Mouse (Mus musculus): ENCODE data around the gene Fzd9. TPM values are rescaled to one million over a fixed set of nuclear protein-coding genes. Genes with fewer than 3 reads are reported as not detected.

The Fzd9 gene
- total RNA-seq (2015; ENCODE audit: low replicate concordance) (not detected in 2 replicates), total RNA-seq (2017; ENCODE audit: low replicate concordance) (not detected in 2 replicates)

DNA sequence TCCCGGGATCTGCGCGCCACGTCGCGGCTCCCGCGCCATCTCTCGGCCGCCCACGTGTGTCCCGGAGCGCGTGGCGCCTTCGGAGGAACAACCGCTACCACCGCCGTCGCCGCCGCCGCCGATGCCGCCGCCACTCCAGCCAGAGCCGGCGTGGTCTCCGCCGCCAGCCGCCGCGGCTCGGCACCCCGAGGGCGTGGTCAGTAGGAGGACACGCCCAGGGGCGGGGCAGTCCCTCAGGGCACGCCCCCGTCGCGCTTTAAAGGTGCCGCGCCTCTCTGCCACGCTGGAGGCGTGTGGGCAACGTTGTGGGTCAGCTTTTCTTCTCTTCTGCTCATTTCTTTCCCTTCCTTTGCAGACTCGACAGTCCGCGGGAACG, at the start of gene Fzd9:
Fzd9 (minus strand) TSS at position 152 of the 376 bp plus-strand sequence.
- peak; percentile 78 for ATAC-seq (replicated peaks; ENCODE audit: low FRiP score, poor library complexity, severe bottlenecking)

DNA sequence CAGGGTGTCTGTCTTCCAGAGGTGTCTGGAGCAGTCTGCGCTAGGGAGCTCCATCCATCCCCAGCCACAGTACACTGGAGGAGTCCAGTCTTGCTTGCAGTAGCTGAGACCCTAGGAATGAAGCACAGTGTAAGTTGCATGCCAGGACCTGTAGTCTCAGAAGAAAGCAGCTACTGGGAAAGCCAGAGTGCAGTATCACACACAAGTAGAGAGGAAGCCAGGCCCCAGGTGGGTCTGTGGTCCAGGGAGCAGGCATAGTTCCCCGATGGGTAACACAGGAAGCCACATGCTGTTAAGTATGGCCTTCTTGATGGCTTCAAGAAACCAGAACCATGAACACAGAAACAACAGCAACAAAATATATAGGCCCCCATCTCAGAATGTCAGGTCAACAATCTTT, 41.0 kb upstream of the Fzd9 start:
- ATAC-seq (replicated peaks; ENCODE audit: low FRiP score, poor library complexity, severe bottlenecking), result no peak

DNA sequence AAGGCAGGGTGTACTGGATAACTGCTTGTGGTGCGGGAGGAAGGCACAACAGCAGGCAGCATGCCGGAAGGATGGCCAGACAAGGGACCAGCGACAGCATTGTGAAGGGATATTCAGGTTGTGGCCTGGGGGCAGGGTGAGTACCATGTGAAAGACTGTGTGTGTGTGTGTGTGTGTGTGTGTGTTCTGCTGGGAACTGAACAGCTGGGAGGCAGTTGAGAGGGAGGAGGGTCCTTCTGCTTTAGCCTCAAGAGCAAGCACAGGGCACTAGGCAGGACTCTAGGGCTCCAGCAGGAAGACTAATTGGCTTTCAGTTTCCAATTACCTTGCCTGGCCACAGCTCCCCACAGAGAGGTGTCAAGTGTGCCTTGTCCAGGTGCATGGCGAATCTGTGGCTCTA, 40.2 kb upstream of the Fzd9 start:
- ATAC-seq (replicated peaks; ENCODE audit: low FRiP score, poor library complexity, severe bottlenecking), result no peak

DNA sequence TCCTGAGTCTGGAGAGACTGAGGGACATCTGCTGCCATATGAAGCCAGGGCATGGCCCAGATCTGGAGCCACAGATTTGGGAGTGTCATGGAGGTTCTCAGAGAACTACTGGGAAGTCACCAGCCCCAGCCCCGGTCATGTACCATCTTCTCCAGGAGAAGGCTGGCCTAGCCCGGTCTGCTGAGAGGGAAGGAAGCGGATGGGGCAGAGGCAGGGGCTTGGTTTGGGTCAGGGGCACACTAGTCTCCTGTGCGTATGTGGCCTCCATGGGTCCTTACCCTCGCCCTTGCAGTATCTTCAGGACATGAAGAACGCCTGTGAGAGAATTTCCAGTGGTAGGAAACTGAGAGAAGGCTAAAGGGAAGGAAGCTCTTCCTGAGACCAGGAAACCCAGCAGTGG, 39.7 kb upstream of the Fzd9 start:
- ATAC-seq (replicated peaks; ENCODE audit: low FRiP score, poor library complexity, severe bottlenecking), result no peak

DNA sequence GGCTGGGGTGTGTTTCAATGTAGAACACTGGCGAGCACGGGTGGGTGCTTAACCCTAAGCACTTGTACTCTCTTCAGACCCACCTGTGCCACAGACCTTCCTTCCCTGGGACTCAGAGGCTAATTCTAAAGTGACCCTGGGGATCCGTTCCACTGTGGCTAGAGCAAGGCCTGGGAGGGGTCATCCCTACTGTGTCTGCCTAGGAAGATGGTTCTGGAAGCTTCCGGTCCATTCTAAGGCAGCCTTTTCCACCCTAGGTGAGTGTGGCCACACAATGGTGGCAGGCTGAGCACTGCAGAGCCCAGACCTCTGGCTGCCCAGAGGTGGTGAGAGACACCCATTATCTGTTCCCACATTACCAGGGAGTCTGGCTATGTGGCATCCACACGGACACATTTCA, 35.9 kb upstream of the Fzd9 start:
- ATAC-seq (replicated peaks; ENCODE audit: low FRiP score, poor library complexity, severe bottlenecking), result no peak

DNA sequence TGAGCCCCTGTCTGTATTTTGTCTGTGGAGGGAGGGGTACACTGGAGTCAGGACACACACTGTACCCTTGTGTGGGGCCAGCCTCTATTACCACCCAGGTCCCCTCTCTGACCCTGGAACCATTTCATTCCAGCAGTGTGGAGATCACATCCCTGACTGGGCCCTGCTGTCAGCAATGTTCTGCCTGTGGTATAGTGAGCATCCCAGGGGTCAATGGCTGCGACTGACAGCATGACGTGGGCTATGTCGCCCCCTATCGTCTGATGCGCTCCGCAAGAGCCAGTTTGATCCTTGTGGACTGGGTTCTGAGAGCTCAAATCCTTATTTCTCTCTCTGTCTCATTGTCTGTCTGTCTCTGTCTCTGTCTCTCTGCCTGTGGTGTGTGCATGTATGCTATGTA, 35.2 kb upstream of the Fzd9 start:
- ATAC-seq (replicated peaks; ENCODE audit: low FRiP score, poor library complexity, severe bottlenecking), result no peak

DNA sequence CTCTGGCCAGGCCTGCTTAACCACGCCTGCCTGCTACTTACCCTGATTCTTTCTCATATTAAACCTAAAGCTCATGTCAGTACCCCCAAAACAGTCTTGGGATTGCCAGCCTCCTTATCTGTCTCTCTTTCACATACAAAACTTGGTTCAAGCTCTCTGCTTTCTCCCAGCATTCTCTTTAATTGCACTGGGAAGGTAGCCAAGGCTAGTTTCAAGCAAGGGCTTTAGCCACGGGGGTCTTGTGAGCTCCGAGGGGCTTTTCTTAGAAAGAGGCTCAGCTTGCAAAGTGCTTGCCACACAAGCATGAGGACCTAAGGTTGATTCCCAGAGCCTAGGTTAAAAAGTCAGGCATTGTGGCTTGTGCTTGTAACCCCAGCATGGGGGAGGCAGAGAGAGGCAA, 34.2 kb upstream of the Fzd9 start:
- ATAC-seq (replicated peaks; ENCODE audit: low FRiP score, poor library complexity, severe bottlenecking), result no peak

DNA sequence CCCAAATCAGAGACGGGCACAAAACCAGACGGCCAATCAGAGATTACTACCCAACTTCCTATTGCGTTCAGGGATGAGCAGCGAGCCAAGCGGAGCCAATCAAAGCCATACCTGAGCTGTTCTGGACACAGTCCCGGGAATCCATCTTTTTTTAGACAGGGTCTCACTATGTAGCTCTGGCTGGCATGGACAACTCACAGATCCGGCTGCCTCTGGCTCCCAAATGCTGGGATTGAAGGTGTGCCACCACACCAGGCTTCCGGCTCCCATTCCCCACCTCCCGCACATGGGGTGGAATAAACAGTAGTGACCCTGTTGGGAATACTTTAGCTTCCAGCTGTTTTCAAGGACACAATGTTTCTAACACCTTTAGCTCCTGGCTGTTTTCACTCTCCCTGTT, 29.2 kb upstream of the Fzd9 start:
- ATAC-seq (replicated peaks; ENCODE audit: low FRiP score, poor library complexity, severe bottlenecking), result no peak

DNA sequence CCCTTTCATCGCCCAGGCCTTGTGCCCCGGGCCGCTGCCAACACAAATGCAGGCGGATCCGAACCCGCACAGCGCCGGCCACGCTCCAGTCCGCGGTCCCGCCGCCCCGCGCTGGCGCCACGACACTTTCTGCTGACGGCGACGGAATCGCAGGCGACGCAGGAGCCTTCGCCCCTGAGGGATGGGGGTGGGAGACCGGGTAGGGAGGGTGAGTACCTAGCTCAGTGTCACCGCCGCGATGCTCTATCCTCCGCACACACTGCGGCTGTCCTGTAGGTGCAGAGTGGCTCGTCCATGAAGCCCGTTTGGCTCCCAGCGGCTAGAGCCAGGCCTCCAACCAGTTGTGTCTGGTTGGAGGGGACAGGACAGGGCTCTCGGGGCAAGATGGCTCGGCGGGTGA, 25.6 kb upstream of the Fzd9 start:
- no peak for ATAC-seq (replicated peaks; ENCODE audit: low FRiP score, poor library complexity, severe bottlenecking)

DNA sequence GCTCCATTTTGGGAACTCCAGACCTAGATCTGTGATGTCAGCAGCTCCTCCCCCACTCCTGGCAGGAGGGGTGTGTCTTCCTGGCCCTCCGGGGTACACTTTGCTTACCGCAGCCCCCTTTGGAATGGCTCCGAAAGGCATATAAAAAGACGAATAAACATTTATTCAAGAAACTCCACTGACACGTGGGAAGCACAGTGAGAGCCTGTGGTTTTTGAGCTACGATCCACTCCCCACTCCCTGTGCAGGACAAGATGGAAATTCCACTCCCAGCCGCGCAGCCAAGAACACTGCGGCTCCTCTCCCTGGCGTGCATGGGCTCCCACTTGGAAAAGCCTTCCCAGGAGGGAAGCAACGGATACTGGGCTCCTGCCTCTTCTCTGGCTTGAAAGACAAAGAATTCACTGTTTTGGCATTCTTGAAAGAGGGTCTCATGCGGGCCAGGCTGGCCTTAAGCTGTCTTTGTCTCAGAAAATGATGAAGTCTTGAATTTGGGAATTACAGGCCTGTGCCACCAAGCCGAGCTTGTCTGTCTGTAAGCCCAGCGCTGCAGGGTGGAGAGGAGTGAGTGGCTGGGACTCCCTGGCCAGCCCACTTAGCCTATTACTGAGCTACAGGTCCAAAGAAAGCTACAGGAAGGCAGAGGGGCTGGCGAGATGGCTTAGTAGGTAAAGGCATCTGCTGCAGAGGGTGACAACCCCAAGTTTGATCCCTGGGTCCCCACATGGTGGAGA, 23.8 kb upstream of the Fzd9 start:
- no peak for ATAC-seq (replicated peaks; ENCODE audit: low FRiP score, poor library complexity, severe bottlenecking)

DNA sequence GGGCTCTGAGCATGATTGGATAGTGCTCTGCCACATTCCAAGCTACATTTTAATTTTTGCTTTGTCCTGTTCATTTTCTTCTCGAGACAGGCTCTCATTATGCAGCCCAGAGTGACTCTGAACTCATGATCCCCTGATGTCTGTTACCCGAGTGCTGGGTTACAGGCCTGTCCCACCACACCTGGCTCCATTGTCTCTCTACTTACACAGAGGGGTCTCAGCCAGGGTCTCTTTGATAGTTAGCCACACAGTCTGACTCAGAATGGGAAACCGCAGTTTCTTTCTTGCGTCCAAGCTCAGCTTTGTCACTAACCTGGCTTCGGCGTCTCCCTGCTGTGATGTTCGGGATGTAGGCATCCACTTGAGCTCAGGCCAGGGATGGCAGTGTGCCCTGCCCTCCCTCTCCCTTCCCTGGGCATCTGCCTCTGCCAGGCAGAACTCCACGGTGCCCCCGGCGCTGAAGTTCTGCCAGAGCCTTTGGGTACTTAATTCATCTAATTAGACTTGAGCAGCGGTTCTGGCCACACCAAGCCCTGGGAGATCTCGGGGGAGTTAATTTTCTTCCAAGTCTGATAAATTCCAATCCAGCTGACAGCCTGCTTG, 20.6 kb upstream of the Fzd9 start:
- no peak for ATAC-seq (replicated peaks; ENCODE audit: low FRiP score, poor library complexity, severe bottlenecking)

DNA sequence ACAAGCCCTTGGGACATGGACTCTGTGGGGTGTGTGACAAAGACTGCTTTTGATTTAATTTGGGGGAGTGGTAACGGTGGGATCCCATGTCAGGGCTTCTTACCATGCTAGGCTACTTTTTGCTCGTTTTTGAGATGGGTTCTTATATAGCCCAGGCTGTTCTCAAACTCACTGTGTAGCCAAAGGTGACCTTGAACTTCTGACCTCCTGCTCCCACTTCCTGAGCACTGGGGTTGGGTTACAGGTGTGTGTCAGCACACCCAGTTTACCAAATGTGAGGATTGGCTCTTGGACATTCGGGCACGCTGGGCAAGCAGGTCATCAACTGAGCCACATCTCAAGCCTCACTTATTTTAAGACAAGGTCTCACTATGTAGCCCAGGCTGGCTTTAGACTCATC, 19.3 kb upstream of the Fzd9 start:
- ATAC-seq (replicated peaks; ENCODE audit: low FRiP score, poor library complexity, severe bottlenecking), result no peak

DNA sequence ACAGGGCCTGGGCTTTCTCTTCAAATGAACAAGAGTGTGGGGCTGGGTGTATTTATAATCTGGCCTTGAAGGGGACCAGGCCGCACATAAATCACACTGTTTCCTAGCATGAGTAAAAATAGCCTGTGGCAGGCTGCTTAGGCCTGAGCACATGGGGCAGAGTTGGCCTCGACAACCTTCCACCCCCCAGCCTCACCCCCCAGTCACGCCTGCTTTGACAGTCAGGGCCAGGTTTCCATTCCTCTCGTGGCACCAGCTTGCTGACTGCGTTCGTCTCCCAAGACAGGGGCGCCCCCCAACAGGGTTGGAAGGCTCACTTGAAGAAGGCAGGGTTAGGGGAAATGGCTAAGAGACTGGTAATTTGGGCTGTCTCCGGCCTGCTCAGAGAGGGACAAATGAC, 18.4 kb upstream of the Fzd9 start:
- ATAC-seq (replicated peaks; ENCODE audit: low FRiP score, poor library complexity, severe bottlenecking), result no peak

DNA sequence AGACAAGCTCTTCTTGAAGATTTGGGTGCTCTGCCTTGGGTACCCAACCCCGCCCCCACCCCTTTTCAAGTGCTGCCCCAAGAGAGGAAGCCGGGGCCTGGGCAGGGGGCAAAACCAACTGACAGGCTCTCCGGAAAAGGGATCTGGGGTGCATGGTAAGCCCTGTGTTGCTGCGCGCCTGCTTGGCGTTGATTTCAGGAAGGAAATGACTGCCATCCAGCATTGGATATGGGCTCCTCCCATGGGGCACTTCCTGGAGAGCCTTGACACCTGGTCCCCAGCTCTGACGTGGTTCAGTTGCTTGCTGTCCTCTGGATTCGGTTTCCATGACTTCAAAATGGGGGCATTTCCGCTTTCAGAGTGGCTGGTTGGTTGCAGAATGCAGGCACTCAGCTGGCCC, 13.5 kb upstream of the Fzd9 start:
- ATAC-seq (replicated peaks; ENCODE audit: low FRiP score, poor library complexity, severe bottlenecking), result no peak

DNA sequence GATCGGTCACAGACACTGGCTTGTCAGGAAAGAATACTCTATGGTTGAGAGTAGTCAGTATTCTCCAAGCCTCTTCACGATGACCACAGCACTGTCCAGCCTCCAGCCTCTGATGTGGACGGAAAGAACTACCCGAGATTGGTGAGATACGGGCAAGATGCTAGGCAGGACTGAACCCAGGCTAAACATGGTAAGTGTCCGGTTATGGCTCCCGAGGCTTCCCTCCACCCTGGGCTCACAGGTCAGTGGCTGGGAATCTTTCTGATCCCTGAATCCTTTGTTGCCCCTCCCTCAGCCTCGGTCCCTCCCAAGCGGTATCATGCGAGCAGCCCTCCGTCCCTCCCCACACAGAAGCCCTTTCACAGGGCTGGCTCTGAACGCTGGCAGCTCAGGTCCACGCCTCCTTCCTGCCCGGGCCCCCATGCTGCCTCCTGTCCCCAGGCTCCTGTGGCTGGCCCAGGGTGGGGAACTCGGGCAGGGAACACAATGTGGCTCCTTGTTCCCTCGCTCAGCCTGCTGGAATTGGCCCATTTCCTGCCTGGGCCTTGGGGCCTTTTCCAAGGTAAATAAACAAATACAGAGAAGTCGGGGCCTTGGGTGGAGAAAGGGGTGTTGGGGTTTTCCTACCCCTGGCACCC, 13.0 kb upstream of the Fzd9 start:
- ATAC-seq (replicated peaks; ENCODE audit: low FRiP score, poor library complexity, severe bottlenecking), result no peak

DNA sequence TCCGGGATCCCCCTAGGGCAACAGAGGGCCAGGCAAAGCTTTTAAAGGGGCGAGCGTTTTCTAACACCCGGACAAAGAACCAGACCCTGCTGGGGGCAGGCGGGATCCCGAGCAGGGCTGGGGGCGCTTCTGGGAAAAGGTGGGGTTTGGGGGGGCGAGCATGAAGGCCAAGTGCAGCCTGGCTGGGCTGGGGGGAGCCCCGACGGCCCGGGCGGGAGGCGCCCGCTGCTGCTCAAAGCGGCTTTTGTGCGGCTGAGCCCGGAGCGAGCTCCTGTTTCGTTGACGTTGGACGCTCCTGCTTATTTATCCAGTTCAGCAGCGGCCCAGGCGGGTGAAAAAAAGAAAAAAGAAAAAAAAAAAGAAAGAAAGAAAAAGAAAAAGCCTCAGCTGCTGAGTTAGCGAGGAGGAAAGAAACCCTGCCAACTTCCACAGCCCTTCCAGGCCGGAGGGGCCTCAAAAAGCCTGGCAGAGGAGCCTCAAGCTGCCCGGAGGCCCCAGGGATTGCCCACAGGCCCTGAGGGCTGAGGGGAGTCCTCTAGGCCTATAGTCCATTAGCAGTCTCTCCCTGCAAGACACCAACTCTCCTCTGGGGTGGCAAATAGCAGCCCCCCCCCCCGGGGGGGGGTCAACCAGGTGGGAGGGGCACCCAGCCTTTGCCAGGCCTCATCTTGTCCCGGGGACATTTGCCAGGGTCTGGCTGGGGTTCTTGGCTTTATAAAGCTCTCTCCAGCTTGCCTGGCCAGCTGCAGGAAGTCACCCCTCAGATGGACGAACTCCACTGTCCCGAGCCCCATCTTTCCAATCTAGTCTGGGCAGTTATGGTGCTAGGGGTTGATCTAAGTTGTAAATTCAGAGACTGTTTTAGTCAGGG, 7.5 kb upstream of the Fzd9 start:
- ATAC-seq (replicated peaks; ENCODE audit: low FRiP score, poor library complexity, severe bottlenecking), result no peak

DNA sequence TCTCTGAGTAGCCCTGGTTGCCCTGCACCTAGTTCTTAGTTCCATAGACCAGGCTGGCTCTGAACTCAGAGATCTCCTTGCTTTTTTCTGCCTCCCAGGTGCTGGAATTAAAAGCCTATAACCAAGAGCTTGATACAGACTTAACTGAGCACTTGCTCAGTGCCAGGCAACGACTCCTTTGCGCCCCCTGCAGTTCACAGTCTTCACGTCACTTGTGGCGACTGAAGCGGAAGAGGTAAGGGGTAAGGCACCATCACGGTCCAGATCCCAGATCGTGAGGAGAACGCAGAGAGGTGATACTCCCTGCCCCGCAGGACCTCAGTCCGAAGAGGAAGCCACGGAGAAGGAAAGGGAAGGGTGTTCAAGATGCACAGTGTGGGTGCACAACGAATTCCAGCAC, 6.5 kb upstream of the Fzd9 start:
- no peak for ATAC-seq (replicated peaks; ENCODE audit: low FRiP score, poor library complexity, severe bottlenecking)

DNA sequence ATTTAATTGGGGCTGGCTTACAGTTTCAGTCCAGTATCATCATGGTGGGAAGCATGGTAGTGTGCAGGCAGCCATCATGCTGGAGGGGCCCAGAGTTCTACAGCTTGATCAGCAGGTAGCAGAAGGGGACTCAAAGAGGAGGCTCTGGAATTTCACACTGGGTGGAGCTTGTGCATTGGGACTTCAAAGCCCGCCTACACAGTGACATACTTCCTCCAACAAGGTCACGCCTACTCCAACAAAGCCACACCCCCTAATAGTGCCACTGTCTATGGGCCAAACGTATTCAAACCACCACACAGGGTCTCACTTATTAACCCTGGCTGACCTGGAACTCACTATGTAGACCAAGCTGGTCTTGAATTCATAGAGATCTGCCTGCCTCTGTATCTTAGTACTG, 5.1 kb upstream of the Fzd9 start:
- no peak for ATAC-seq (replicated peaks; ENCODE audit: low FRiP score, poor library complexity, severe bottlenecking)

DNA sequence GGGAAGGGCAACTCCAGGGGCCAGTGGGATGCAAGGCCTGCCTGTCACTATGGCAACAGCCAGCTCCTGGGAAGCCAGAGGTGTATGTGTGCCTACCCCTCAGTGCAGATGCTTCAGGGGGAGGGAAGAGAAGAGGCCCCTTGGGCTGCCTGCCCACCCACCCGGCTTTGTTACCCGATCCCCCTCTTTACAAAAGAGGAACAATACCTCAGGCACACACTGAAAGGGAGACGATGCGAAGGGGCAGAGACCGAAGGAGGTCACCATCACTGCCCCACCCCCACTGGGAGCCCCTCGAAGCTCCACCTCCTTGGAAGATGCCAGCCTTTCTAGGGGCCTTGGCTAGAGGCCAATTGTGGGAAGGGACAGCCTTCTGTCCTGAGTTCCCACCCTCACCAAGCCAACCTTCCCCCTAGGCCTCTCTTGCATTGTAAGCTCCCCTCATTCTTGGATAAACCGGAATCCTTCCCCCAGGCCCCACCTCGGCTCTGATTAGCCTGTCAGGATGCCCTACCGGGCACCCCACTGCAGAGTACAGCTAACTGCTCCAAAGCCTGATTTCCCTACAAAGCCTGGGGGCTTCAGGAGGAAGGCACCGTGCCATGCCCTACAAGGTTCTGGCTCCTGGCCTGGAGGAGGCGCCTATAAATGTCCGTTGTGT, 2.8 kb upstream of the Fzd9 start:
- ATAC-seq (replicated peaks; ENCODE audit: low FRiP score, poor library complexity, severe bottlenecking), result no peak
